In the genomic region with DNA sequence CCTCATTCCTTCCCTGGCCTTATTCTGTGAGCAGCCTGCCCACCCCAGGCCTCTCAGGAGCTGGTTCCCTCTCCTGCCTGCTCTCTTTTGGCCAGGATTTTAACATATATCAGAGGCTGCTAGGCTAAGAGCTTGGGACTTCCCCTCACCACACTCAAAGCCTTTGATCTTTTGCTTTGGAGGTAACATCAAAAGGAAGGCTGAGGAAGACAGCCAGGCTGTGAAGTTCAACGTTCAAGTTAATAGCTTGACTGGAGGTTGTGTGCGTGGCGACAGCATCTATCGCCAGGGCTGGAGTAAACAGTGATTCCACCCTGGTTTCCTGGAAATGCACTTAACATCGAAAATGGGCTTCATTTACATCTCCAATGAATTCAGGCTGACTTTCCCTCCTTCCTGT, we compare ENCODE assay signal across 12 mouse cellular contexts. TPM values are rescaled to one million over a fixed set of nuclear protein-coding genes. Genes with fewer than 3 reads are reported as not detected.
A peak's percentile ranks its signal among the peaks of the same experiment; 100 is the strongest.
DNase-seq lines count a peak whose midpoint lies in the region; ATAC-seq and TF ChIP-seq lines count a peak whose summit lies in the region.
"Had no signal": no experiment of that assay in that cellular context is flagged by ENCODE, and none has a peak within 500 bp of the region (broad histone marks: within the 10 kb centered on the region; RNA-seq: fewer than 3 reads in every experiment).

No protein-coding gene starts in this region.

- no peaks in the 10 kb centered on the region for H3K9me3 ChIP-seq in lung, postnatal 0 days (ENCODE audit: low read length)
- H3K9me3 ChIP-seq: hindbrain, embryonic 13.5 days had no signal

- TF ChIP-seq CTCF in lung, postnatal 0 days (IDR thresholded peaks at IDR 0.05), result no peak

- WGBS in lung, postnatal 0 days, result 26% methylated on average over 5 of the region's 5 CpGs

- no peaks in the 10 kb centered on the region for H3K36me3 ChIP-seq in lung, postnatal 0 days (ENCODE audit: insufficient read depth, low read length)
- H3K36me3 ChIP-seq: hindbrain, embryonic 13.5 days had no signal

- ATAC-seq in lung, postnatal 0 days, result no peak
- ATAC-seq in inflammation-experienced regulatory T-cells, adult 6 months, result peak; percentile 97

- no peak for TF ChIP-seq EP300 in lung, postnatal 0 days (IDR thresholded peaks at IDR 0.05)

- intact Hi-C loops in left cerebral cortex, postnatal 14 days (cut with DNase I), result no loop called here

- H3K27me3 ChIP-seq in lung, postnatal 0 days (replicated peaks; ENCODE audit: insufficient read depth, low read length), result no peaks in the 10 kb centered on the region
- H3K27me3 ChIP-seq: hindbrain, embryonic 13.5 days had no signal

- H3K4me1 ChIP-seq in lung, postnatal 0 days (ENCODE audit: insufficient read depth, low read depth, low read length), result peaks cover 15% of the 10 kb centered on the region

- DNase-seq in lung, postnatal 0 days (ENCODE audit: low spot score), result no peak
- DNase-seq in lung, adult 18-20 months, result no peak
- DNase-seq in T-cell, adult 2 months (ENCODE audit: low spot score), result peak; percentile 76
- DNase-seq in thymus, postnatal 0 days (ENCODE audit: low spot score), result peak; percentile 58
- no peak for DNase-seq in left cerebral cortex, postnatal 14 days (ENCODE audit: low spot score in 2 of 2)
- DNase-seq in urinary bladder, adult 18-20 months (ENCODE audit: low spot score in 2 of 2), result no peak
- no peak for DNase-seq in right cerebral cortex, postnatal 36 days (ENCODE audit: low spot score in 2 of 2)
- DNase-seq: embryo, embryonic 11 days; kidney, postnatal 10 days; layer of hippocampus, postnatal 36 days had no signal

- no peak overlapping the region for H3K27ac ChIP-seq in lung, postnatal 0 days (ENCODE audit: low read length)
- H3K27ac ChIP-seq: hindbrain, embryonic 13.5 days had no signal

- no peak overlapping the region for H3K4me3 ChIP-seq in lung, postnatal 0 days (ENCODE audit: low read depth, low read length)
- H3K4me3 ChIP-seq: hindbrain, embryonic 13.5 days had no signal

- no peak overlapping the region for H3K9ac ChIP-seq in lung, postnatal 0 days (replicated peaks; ENCODE audit: low read depth)
- H3K9ac ChIP-seq: hindbrain, embryonic 13.5 days had no signal

- 0 out of 2 replicates have a peak overlapping the region, but pooled peaks have one; percentile 8 for H3K4me2 ChIP-seq in lung, postnatal 0 days (replicated peaks; ENCODE audit: low read depth, low read length)
- H3K4me2 ChIP-seq: hindbrain, embryonic 13.5 days had no signal

RNA-seq across cellular contexts. Expression of a gene that starts 51.0 kb away (rescaled TPM):
- 43.9 and 44.4 TPM in 2 replicates for polyA plus RNA-seq in lung, postnatal 0 days (2015; fragmentation: Nextera tagmentation; extraction: Ambion mirVana)
- 1 to 10 TPM in 1 of 3 experiments, under 1 TPM in 2; 0.75 to 1.0 (median 0.88) TPM for polyA plus RNA-seq in inflammation-experienced regulatory T-cells, adult 6 months (2017; shearing (Covaris generic))
- 12.8 and 14.1 TPM in 2 replicates for polyA plus RNA-seq in thymus, postnatal 0 days (2015; fragmentation: Nextera tagmentation; extraction: Ambion mirVana)
- 10 to 100 TPM; 12.4 to 13.6 TPM for total RNA-seq in left cerebral cortex, postnatal 14 days (2021)

Comparison
In these comparisons a context has a peak if more than half of its experiments do, and no peak if none do; other contexts are left out.
1. DNase-seq: peak in T-cell, adult 2 months (single experiment) and thymus, postnatal 0 days (single experiment); none in lung, postnatal 0 days (single experiment), lung, adult 18-20 months (0 of 2), left cerebral cortex, postnatal 14 days (0 of 2), urinary bladder, adult 18-20 months (0 of 2) and right cerebral cortex, postnatal 36 days (0 of 2).